Mouse (Mus musculus) megakaryocyte, embryonic 14.5 days (primary cell): ENCODE results near the gene Wdr81.

Experiments
- FLI1 ChIP-seq: IDR thresholded peaks from 2 replicates; pipeline ENCODE4 v1.6.1; 2012; ENCODE audit warnings: low read length, inconsistent platforms, mixed read lengths
- GATA1 ChIP-seq: IDR thresholded peaks from 3 replicates; pipeline ENCODE4 v1.6.1; 2012; ENCODE audit warnings: mixed read lengths, low read length, inconsistent platforms, borderline replicate concordance

- TF ChIP-seq GATA1 = no peak
- no peak for TF ChIP-seq FLI1
Measured at GRCm38 (mm10) chr11:75423091-75423490, 31.4 kb downstream of the Wdr81 start.
